Mouse (Mus musculus) CH12F3 (cell line): ENCODE results near the gene Nefh.

Experiments
- in situ Hi-C: fragments of 300-500 bp; cut with MboI; formaldehyde crosslinking; loops from 2 replicates; pipeline ENCODE4 v1.14.3; 2020; ENCODE audit warnings: low sequenced_read_pairs

Gene Nefh

GRCm38 (mm10) chr11:4953918-4954317 lies 6.1 kb upstream of the Nefh start:
- in situ Hi-C loops, result no loop called here

- in situ Hi-C loops, result no loop called here
Measured at GRCm38 (mm10) chr11:4953401-4953800, 5.5 kb upstream of the Nefh start.

- in situ Hi-C loops, result no loop called here
Measured at GRCm38 (mm10) chr11:4949256-4950044, 1.6 kb upstream of the Nefh start.

GRCm38 (mm10) chr11:4948792-4949191 lies 928 bp upstream of the Nefh start:
- in situ Hi-C loops, result no loop called here

DNA sequence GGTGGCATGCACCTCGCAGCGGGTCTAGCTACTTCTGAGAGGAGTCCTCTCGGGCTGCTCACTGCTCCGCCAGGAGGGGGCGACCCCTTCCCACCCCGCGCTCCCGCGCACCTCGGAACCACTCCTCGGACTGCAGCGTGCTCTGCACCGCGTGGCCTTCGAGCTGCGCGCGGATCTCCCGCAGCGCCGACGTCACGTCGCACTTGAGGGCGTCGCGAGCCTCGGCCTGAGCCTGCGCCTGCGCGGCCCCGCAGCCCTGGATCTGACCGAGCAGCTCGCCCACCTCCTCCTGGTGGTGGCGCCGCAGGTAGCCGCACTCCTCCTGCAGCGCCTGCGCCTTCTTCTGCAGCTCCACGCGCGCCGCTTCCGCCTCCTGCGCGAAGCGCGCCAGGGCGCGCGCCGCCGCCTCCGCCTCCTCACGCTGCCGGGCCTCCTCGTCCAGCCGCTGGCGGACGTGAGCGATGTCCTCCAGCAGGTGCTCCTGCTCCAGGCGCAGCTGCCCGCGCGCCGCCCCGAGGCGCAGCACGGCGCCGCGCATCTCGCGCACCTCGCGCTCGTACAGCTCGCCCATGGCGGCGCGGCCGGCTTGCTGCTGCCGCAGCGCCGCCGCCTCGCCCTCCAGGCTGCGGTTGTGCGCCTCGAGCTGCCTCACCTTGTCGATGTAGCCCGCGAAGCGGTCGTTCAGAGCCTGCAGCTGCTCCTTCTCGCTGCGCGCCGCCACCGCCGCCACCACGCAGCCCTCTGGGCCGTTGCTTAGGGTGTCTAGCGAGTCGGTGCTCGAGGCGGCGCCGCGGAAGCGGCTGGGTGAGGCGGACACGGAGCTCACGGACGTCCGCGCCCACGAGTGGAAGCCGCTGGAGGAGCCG lies 684 bp downstream of the Nefh start:
- in situ Hi-C loops, result no loop called here

DNA sequence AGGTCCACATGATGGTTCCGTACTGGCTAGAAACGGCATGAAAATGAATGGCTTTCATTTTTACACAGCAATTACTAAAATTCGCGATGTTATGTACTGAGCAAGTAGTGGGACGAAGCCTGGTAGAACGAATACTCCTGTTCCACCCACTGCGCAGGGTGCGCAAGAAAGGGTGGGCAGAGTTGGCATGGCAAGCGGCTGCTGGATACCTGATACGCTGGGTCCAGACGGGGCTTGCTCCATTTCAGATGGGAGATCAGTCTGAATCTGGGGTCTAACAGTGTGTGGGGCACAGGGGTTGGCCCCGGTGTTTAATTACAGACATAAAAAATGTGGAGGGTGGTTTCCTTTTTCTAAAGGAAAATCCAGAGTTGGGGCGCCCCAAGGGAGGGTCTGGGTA lies 1.3 kb downstream of the Nefh start:
- in situ Hi-C loops, result no loop called here

DNA sequence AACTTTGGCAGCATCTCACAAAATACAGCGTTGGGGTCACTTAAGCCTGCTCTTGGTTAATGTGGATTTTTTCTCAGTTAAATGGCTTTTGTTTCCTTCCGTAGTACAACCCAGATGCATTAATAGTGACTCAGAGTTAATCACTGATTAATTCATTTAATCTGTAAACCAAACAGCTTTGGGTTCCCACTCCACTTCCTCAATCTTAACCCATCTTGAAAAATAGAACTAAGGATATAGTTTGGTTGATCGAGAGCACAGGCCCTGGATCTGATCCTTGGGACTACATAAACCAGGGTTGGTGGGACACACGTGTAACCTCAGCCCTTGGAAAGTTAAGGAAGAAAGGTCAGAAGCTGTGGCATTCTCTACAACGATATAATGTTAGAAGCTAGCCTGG lies 11.6 kb downstream of the Nefh start:
- in situ Hi-C loops, result no loop called here

- in situ Hi-C loops, result no loop called here
Measured at GRCm38 (mm10) chr11:4931009-4931601, 16.8 kb downstream of the Nefh start.

GRCm38 (mm10) chr11:4927224-4927623 lies 20.6 kb downstream of the Nefh start:
- in situ Hi-C loops, result no loop called here

DNA sequence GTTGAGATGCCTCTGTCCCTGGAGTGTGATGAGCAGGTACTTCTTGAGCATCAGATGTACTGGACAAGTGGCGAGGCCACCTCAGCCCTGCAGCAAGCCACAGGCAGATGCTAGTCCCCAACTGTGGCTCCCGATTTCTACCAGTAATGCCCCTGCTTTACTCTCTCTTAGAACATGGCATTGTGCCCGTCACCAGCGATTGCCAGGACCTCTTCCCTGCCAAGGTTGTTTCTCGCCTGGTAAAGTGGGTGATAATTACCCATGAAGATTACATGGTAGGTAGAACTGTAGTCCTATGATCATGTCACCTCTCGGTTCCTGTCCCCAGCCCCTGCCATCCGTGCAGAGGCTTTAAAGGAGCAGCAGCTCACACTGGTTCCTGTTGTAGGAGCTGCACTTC lies 26.1 kb downstream of the Nefh start:
- in situ Hi-C loops, result no loop called here

DNA sequence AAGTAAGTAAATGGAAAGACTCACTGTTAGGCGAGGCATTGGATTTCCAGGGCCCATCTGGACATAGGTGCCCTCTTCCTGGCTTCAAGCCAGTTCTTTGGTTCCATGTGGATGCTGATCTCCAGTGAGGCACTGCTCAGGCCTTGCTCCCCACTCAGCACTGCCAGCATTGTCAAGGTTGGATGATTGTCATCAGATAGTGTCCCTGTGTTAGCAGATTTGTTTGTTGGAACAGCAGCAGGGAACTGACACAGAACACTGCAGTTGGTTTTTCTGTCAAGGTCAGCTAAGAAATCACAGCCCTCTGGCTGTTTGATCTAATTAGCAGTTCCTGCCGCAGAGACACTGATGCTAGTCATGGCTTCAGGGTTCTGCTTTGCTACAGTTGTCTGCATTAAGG lies 26.6 kb downstream of the Nefh start:
- in situ Hi-C loops, result no loop called here

GRCm38 (mm10) chr11:4916068-4916467 lies 31.8 kb downstream of the Nefh start:
- in situ Hi-C loops, result loop anchor here (5.0 kb wide), 1 partner anchor 61 kb away; no protein-coding TSS in a partner anchor

DNA sequence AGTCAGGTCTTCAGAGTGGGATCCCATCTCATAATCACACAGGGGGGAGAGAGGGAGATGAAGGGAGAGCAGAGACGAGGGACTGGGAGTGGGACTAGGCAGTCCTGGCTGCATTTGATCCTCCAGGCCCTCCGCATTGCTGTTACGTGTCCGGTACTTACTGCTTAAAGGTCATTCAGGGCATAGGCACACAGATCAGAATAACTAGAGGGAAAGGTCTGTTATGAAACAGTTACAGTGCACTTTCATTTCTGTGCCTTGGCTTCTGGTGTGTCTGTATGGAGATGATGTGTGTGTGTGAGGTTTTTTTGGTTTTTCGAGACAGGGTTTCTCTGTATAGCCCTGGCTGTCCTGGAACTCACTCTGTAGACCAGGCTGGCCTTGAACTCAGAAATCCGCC lies 41.6 kb downstream of the Nefh start:
- in situ Hi-C loops, result no loop called here

DNA sequence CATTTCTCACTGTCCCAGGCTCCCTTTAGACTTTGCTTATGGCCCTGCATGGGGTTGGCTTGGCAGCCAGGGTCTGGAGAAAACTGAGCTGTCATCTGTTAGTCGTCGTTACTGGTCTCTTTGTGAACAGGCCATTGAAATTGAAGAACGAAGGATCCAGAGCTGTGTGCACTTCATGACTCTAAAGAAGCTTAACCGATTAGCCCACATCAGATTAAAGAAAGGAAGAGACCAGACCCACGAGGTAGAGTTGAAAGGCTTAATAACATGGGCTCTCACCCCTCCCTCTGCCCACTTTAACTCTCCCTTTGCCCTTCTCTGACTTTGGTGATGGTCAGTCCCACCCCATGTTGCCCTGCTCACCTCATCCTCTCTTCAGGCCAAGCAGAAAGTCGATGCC lies 45.9 kb downstream of the Nefh start:
- in situ Hi-C loops, result no loop called here

GRCm38 (mm10) chr11:4900437-4900836 lies 47.4 kb downstream of the Nefh start:
- in situ Hi-C loops, result no loop called here

DNA sequence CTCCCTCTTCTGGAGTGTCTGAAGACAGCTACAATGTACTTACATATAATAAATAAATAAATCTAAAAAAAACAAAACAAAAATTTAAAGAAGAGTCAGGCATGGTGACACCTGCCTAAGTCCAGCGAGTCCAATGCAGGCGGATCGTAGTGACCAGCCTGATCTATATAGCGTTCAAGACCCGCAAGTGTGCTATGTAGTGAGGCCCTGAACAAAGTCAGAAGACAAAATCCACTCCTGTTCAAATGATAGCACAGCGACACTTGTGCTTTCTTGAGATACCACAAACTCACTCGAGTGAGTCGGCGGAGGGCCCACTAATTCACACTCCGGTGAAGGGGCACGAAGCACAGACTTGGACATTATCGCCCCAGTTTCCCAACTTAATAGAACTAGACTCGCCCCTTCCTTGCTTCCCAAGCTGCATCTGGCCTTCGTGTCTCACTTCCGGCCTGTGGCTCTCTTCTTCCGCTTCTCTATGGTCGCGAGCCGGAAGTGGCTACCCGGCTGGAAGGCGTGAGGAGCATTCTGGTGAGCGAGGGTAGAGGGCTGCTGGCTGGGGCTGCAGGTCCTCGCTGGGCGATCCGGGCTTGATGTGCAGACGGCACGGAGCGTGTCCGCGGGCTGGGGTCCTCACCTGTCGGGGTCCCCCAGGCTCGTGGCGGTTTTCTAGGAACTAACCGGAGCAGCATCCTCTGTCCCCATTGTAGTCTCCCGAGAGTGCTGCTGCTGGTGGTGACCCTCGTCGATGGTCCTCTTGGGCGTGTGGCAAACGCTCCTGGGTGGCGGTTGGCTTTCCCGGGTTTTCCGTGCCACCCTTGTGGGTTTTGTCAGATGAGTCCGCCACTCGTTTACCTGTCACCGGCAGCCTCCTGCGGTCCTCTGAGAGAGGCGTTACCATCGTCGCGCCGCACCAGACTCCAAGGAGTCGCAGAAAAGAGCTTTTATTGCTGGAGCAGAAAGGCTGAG lies 52.7 kb downstream of the Nefh start, which contains the start of gene Thoc5:
Gene Thoc5, plus strand, starts transcription at position 473 of the 969 bp plus-strand sequence.
- in situ Hi-C loops, result no loop called here
